Mouse (Mus musculus): Measurements from ENCODE around the gene Trpm3. TPM values are rescaled to one million over a fixed set of nuclear protein-coding genes. Genes with fewer than 3 reads are reported as not detected.
A peak's percentile ranks its signal among the peaks of the same experiment; 100 is the strongest.

The Trpm3 gene
- polyA plus RNA-seq, 1 experiment from 2014 or later, result 28.5 TPM

MicroRNAs within 50 kb of the gene (microRNA counts, 519-probe panel; counts per million panel counts)
- microRNA mmu-miR-204, result 3,914 counts per million, percentile 88 among the panel's probes with 10 or more counts

Small RNA genes within 50 kb of the gene (microRNA-seq; reads per million reads assigned to microRNA genes)
- 1,583 reads per million, percentile 83 among the genes with 10 or more reads in this experiment for gene Mir204
